Mouse (Mus musculus): ENCODE results near the gene Psmb2.
A peak's percentile ranks its signal among the peaks of the same experiment; 100 is the strongest.

Gene Psmb2

DNA sequence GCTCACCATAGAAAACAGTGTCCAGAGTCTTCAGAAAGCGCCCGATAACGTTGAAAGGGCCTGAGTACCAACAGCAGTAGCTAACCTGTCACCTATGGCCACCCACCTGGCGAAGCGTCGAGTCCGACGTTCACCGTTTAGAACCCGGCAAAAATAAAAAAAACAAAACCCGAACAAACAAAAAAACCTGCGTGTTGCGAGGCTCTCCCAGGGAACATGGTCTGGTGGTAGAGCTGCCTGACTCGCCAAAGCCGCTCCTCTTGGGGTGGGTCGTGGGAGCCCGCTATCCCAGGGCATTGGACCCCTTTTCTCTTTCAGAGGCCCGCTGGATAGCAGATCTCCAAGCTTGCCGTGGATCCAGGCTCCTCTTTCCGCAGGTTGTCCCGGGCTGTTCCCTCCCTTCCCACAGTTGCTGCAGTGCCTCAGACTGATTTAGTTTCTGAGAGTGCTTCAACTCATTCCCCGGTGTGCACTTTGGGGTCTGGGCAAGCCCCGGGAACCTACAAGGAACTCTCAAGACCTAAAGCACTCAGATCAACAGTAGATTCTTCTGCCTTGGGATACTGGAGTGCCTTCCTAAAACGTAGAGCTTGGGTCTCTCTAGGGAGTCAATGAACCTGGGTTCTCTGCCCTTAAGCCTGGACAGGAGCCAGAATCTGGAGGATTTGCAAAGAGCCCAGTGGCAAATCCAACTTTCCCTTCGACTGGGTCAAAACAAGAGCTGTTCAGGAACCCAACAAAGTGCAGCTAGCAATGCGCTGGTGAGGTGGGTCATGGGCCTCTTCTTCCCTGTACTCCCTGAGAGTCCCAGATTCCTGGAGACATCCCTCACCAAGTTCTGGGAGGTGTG is 55.3 kb downstream of the Psmb2 start:
- no peak for DNase-seq

DNA sequence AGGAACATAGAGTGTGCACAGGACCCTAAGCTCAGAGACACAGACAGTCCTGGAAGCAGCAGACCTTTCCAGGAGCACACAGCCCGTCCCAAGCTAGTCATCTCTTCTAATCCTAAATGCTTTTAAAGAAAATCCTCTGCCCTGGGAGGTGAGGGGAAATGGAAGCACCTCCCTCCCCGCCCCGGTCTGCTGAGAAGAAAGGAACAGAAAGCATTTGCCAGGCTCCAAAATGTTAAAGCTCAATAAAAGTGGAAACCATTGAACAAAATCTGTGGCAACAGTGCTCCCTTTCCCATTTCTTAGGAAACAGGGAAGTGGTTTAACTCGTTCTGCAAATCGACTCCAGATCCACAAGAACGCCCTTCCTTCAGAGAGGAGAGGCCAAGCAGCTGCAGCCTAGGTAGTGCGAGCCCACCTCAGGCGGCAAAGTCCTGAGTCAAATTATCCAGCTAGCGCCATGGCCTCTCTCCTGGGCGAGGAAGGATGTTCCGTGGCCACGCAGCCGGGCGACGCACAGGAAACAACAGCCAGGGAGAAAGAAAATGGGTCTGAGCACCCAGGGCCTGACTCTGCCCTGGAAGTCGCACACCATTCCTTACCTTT is 56.7 kb downstream of the Psmb2 start:
- DNase-seq: no peak

DNA sequence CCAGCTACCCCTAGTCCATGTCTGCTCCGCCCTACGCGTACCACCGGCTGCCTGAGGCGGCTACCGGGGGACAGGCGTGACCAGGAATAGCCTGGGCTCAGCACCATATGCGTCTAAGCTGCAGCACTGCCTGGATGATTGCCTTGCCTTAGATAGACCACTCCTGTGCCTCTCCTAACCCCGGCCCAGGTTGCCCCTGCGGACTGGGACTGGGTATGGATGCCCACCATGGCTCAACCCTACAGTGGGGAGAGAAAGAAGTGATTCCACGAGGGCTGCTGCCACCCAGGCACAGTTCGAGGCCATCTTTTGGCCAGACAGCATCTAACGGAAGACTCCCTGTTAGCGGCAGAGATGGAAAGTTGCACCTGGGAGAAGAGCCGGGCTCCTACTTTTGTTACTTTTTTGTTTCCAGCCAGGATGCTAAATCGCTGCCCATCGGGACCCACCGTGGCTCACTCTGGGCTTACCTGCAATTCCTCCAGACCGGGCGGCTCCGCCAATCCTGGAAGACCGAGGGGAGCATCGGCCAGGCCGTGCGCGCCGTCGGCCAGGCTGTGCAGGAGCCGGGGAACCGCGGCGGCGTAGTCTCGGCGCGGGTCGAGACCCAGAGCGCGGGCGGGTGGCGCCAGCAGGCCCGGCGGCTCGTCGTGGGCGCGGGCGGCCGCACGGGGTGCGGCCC is 57.4 kb downstream of the Psmb2 start:
- DNase-seq: no peak

DNA sequence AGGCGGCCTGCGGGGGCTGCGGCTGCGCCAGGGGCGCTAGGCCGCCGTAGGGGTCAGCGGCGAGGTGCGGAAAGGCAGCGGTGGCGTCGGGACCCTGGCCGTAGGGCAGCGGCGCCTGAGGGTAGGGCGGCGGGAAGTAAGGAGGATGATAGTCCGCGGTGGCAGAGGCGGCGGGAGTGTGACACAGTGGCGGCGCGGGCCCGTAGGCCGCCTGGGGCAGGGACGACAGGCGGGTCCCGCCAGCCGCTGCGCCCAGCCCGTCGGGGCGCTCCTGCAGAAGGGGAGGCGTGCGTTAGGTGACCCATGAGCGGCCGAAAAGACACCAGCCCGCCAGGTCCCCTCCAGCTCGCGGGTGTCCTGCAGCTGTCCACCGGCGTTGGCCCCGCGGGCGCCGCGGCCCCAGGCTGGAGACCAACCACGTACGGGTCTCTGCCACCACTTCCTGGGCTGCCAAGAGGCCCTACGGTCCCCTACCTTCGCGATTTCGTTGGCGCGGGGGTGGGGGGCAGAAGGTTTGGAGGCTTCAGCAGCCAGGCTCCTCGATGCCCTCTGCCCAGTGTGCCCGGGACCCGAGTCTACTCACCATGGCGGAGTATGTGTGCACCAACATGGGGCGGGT is 58.1 kb downstream of the Psmb2 start:
- no peak for DNase-seq

DNA sequence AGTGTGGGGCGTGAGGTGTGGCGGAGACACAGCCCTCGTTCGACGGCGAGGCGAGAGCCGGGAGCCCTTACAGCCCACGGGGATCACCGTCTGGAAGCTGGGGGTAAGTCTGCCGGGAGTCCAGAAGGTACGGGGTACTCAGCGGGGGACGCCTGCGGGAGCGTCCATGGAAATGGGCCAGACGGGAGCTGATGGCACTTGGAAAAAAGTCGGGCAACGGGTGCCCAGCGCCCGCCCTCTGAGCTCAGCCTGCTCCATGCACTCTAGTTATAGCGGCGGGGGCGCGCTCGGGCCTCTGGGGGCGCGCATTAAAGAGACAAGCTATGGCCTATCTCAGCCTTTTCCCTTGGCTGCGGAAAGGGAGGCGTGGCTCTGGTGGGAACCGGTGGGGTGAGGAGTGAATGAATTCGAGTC is 58.6 kb downstream of the Psmb2 start, which contains the start of gene Tfap2e:
TSS of gene Tfap2e (minus strand) at position 240 of the 414 bp plus-strand sequence.
- peak in 1 of 2 experiments; percentile 17 for DNase-seq

DNA sequence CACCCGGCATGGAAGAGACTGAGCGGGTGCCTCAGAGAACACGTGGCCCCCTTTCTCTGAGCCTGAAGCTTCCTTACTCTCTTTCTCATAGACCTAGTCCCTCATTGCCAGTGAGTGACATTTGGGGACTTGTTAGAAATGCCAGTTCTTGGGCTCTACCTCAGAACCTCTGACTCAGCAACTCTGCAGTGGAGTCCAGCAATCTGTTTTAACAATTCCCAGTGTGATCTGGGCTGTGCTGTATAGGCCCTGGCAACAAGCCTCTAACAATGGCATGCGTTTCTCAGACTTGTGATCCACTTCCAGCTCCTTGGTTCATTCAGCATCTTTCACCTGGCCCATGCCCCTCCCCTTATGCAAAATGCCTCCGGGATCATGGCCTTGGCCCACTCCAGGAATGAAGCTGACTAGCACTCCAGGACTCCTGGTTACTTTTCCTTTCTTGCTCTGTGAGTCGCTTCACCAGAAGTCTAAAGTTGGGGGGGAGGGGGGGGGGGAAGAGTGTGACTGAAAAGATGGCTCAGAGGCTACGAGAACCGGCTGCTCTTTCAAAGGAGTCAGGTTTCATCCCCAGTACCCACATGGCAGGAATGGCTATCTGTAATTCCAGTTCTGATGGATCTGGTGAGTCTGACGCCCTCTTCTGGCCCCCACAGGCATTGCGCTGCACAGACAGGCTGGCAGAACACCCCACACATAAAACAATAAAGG is 62.7 kb downstream of the Psmb2 start:
- DNase-seq: no peak

DNA sequence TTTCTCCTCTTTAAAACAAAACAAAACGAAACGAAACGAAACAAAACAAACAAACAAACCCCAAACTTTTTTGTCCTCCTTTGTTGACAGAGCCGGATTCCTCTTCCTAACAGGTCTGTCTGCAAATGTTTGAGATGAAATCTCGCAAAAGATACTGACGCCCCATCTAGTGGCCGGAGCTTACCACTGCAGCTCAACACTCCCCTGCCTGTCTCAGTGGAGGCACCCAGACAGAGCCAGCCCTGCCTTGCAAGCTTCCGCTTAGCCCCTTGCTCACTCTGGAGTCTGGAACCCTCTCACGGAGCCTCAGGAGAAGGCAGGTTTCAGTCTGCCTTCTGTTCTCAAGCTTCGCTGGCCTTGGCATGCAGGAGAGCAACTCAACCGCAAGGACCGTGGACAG is 64.0 kb downstream of the Psmb2 start:
- DNase-seq: peak; percentile 70 to 77

DNA sequence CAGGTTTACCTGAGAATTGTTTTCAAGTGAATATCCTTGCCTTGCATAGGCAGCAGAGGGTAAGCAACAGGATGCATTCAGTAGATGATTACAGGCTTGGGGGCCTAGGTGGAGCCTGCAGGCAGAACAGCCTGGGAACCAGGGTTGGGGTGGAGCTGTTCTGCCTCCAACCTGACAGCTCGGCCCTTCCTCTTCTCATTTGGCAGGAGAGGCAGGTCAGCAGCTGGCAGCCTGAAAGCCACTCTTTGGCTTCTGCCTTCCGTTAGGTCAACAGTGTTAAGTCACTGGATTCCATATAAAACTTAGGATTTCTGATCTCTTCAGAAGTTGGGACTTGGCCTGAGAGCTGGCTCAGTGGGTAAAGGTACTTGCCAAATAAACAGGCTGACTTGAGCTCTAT is 65.5 kb downstream of the Psmb2 start:
- DNase-seq: no peak

DNA sequence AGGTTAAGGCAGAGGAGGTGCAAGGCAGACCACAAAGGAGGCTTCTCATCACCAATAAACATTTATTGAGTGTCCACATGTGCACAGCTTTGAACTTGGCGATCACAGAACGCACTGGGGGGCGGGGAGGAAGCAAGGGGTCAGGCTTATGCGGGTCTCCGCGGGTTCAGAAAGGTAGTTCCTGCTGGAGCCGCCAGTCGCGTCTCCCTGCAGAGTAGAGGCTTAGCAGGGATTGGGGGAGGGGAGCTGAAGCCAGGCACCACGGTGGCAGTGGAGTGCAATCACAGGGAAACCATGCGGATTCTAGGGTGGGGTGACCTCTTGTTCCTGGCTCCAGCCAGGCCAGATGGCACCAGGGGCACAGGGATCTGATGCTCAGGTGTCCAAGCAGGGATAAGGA is 66.3 kb downstream of the Psmb2 start:
- DNase-seq: no peak

DNA sequence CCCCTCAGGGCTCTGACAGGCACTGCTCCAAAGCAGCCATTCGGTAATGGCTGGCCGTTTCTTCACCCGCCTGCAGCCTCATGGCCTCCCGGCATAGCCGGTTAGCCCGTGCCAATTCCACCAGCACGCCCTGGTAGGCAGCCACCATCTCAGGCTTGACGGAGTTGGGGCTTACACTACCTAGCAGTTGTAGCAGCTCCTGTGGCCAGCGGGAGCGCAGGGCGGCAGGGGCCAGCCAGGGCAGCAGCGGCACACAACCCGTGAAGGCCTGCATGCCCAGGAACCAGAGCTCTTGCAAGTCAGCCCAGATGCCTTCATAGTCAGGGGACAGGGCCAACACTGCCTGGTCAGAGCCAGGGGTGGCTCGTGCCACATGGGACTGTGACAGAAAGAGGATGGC is 67.4 kb downstream of the Psmb2 start:
- no peak for DNase-seq

DNA sequence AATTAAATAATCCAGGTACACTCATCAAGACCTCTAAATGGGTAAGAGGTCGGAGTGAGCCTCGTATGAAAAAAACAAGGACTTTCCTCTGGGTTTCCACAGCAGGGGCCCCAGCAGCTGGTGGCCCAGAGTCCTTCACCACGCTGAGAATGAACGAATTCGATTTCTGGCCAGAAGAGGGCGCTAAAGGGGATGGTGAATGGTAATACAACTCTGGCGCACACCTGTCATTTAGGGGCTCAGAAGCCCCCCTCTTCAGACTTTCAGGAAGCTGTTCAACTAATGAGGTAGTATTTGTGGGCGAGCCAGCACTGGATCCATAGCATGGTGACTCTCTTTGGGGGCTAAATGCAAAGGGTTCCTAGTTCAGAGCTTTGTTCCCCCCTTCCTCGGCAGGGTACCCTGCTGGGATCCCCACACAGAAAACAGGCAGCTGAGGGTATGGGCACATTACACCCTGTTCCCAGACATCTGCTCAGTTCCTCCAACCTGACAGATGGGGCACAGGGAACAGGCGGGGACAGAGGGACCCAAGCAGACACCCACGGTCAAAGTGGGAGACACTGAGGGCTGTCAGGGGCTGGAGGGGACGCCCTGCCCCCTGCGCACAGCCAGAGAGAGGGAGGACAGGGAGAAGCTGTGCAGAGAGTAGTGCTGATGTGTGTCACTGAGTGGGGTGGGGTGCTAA is 68.2 kb downstream of the Psmb2 start:
- peak in 1 of 2 experiments; percentile 36 for DNase-seq

DNA sequence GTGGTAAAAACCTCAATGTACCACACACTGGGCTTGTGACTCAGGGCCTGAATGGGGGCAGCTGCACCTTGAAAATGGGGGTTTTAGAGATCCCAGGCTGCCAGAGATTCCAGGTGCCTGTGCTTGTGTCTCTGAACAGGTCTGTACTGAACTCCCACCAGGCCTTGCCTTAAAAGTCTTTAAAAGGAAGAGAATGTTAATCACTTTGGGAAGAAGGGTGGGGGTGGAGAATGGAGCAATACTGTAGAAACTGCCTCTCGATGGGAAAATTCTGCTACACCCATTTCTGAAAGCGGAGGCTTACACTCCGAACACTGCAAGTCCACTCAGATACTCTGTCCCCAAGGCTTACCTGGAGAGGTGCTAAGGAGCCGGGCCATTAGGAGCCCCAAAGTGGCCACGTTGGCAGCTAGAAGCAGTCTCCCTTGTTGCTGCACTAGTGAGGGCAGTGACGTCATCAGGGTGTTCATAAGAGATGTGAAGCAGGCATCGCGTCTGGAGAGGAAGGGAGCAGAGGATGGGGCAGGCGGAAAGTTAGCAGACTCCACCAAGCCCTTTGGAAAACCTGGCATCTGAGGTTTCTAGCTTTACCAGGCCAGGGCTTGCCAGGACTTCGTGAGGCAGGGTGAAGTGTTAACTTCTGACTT is 68.9 kb downstream of the Psmb2 start:
- DNase-seq: no peak

DNA sequence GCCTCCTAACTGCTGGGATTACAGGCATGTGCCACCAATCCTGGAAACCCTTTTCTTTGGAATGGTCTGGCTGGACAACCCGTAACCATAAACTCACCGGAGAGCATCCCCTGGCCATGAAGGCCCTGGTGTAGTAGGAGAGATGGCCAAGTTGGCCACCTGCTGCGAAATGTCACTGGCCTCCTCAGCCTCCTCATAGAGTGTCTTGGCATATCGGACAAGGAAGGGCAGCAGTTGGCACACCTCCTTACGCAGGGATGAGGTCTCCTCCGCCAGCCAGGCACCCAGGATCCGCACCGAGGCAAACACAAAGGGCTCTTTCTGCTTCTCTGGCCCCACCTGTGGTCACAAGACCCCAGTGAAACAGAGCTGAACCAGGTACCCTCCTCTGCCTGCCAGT is 71.0 kb downstream of the Psmb2 start:
- no peak for DNase-seq

DNA sequence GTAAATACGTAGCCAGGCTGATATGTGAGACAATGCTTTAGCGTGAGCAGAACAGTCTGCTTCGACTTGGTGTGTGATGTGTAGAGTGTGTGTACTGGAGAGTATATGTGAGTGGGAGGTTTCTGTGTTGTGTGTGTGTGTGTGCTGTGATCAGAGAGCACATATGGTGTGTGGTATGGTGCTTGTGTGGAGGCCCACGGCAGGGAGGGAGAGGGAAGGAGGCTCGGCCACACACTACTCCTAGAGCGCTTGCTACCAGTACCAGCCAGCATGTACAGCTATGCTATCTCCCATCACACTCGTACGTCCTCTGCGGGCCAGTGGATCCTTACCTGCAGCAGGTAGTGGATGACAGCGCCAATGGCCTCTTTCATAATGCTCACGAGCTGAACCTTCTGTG is 72.1 kb downstream of the Psmb2 start:
- no peak for DNase-seq

DNA sequence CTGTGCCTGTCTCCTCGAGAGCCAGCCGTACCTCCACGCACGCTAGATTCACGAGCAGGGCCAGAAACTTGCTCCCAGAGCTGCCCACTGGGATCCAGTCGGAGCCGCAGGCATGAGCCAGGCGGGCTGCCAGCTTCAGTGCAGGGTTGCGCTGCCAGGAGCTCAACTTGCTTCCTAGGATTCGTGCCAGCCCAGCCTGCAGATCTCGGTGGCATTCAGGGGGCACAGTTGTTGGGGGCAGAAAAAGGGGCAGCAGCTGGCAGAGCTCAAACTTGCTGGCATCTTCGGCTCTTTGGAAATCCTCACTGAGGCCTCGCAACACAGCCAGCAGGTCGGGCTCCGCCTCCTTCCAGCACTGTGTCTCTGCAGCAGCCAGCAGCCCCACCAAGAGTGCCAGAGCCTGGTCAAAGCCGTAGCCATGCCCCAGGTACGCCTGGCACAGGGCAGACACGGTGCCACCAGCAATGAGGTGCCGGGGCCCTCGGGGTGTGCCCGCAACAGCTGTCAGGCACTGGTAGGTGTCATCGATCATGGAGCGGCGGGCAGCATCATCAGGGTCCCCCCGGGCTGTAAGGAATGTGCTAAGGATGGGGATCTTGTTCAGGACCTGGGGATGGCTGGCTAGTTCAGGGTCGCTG is 72.7 kb downstream of the Psmb2 start:
- DNase-seq: no peak

DNA sequence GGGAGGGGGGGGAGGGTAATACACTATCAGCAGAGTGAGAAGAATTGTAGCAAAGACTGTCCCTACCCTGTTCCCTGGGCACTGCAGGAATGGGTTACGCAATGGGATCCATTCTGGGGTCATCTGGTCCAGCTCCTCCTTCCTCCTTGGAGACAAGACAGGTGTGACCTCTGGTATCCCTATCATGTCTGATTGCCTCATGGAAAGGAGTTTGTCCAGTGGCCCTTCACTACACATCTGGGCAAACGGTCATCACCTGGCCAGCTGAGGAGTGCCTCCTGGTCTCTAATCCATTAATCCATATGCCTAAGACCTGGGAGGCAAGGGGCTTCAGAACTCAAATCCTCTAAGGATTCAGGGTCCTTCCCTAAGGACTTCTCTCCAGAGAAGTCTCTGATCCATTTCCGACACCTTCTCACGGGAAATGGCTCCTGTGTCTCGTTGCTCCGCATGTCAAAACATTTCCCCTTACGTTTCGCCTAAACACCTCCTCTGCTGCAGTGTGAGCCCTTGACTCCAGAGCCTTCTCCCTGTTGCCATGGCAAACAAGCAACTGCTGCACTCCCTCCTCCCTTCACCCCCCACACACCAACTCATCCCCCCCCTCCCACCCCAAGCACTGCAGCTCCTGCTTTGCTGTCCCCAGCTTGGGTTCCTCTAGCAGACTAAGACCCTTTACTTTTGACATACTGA is 73.6 kb downstream of the Psmb2 start:
- DNase-seq: no peak

DNA sequence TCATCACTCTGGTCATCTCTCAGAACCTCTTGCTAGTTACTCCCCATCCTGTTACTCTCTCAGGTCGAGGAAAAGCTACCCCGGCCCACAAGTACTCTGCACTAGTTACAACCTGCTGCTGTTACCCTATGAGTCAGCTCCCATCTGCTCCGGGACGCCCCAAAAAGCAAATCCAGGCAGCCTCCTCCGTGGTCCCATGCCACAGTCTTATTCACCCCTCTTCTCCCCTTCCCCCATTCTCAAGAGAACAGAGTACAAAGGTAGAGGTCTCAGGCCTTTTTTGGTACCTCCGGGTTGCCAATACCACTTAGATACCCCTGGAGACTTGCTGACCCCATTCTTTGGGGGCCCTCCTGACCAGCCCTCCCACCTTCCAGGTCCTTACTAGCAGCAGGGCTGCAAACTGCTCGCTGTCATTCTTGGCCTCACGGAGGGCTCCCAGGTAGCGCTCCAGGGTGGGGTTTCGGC is 74.2 kb downstream of the Psmb2 start:
- DNase-seq: no peak

DNA sequence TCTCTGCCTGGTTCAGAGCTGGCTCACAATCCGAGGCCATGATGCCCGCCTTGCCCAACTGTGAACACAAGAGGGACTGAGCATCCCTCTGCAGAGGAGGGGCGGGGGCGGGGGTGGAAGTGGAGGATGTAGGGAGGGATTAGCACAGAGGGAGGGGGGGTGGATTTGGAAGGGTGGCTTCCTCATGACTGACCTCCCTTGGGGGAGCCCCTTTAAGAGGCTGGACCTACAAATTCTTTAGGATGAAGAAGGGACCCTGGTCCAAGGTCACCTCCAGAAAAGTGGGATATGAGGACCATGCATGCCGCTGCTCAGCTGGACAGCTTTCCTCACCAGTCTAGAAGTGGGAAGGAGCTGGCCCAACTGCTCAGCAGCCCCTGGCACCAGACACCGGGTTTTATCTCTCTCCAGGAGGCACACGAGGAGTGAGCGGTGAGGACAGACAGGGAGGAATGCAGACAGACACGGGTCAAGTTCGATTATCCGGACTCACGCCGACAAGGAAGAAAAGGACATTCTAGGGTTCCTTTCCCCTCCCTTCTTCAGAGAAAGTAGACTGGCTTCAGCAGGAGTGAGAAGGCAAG is 74.7 kb downstream of the Psmb2 start:
- DNase-seq: no peak

DNA sequence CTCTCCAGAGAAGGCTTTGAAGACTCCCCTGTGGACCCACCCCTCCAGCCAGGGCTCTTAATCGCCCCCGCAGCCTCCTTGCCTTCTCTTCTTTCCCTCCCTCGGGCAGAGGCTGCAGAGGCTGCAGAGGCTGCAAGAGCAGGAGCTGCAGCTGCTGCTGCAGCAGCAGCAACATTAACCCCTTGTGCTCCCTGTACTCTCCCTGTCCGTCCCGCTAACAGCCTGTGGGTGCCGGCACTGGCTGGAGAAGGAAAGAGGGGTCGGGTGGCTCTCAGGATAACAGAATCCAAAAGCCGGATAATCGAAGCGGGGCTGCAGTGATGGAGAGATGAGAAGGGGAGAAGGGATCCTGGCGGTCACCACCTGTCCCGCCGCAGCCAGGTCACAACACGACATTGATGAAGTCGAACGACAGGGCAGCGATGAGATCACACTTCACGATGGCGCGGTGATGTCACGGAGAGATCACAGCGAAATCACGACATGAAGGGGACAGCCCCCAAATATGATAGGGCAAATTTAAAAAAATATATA is 75.2 kb downstream of the Psmb2 start:
- DNase-seq: peak in 1 of 2 experiments; percentile 25
